Mouse (Mus musculus) ovary, adult 10 weeks (tissue): Measurements from ENCODE around the gene Dusp23. TPM values are rescaled to one million over a fixed set of nuclear protein-coding genes. Genes with fewer than 3 reads are reported as not detected.

Experiments
- polyA plus RNA-seq: library from polyadenylated mRNA; stranded (reverse); fragments of 350-450 nt; fragmentation: Illumina TruSeq; extraction: RNeasy Lipid Tissue Mini Kit (QIAGEN cat#74804); gene quantifications from one replicate; pipeline ENCODE4 v1.2.3, GENCODE M21; 2014

Gene Dusp23
- polyA plus RNA-seq, result 2.3 TPM

DNA sequence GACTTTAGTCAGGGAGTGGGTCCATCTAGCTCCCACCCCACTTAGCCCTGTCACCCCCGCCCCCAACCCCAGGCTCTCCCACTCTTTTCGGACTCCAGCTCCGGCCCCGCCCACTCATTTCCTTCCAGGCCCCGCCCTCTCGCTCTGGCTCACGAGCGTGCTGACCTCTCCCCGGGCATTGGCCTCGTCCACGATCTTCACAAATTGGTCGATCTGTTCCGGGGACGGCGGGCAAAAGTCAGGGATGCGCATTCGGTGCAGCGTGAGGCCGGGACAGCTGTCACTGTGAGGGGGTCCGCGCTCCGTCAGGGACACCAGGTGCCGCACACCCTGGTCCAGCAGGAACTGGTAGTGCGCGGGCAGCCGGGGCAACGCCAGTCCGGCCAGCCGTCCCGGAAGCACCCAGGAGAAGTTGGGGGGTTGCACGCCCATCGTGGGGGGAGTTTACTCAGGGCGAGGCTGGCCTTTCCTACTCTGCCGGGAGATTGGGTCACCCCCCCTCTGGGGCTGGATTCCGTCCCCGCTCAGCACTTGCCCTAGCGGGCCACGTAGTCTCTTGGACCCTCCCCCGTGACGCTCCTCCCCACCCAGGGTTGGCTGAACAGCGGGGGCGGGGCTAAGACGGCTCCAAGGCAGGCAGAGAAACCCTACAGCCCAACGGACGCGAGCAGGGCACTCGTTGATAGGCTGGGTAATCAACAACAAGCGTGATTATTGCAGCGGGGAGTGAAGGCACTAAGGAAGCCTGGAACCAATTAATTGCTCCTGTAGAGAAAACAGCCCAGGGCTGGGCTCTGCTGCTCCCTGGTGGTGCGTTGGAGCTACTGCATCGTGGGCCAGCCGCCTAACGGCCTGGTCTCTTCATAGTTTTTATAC, at the start of gene Dusp23:
Dusp23 (minus strand) TSS at position 512 of the 876 bp plus-strand sequence.

GRCm38 (mm10) chr1:172602326-172602725, 30.4 kb downstream of the Dusp23 start, which contains the start of gene Fcrl6:
Gene Fcrl6, minus strand, starts transcription at chr1:172602551.

DNA sequence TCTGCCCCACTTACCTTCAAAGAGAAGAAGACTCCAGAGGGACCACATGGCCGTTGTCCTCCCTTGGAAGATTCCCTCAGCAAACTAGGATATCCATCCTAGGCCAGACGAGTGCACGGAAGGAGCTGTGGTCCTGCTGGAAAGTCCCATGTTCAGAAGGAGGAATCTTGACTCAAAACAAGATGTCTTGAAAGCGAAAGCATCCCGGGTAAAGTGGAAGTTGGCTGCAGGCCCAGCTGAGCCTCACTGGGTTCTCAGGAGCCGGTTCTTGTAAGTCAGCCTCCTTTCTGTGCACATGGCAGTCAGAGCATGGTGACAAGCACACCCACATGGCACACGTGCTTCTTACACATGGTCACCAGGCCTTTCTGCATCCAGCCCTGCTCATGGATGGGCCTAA, 42.4 kb downstream of the Dusp23 start, which contains the start of gene Slamf8:
Slamf8 (minus strand) TSS at position 184 of the 400 bp plus-strand sequence.

Other genes with a start within 250 kb of the Dusp23 start
- gene Slamf9, start 157.6 kb downstream of the Dusp23 start, polyA plus RNA-seq, result 2.1 TPM
- gene Igsf9, start 151.2 kb downstream of the Dusp23 start, polyA plus RNA-seq, result not detected
- 18.8 TPM for gene Tagln2, start 132.9 kb downstream of the Dusp23 start, polyA plus RNA-seq
- gene Cfap45, start 112.2 kb downstream of the Dusp23 start, polyA plus RNA-seq, result 3.6 TPM
- gene Vsig8, start 77.0 kb downstream of the Dusp23 start, polyA plus RNA-seq, result not detected
- 0.91 TPM for gene Slamf8, start 42.4 kb downstream of the Dusp23 start, polyA plus RNA-seq
- not detected for gene Fcrl6, start 30.4 kb downstream of the Dusp23 start, polyA plus RNA-seq
- gene Crp, start 65.1 kb upstream of the Dusp23 start, polyA plus RNA-seq, result 0.37 TPM